Mouse (Mus musculus) intestine, embryonic 15.5 days (tissue): ENCODE results near the gene BC034090. TPM values are rescaled to one million over a fixed set of nuclear protein-coding genes. Genes with fewer than 3 reads are reported as not detected.
A peak's percentile ranks its signal among the peaks of the same experiment; 100 is the strongest.
"Not testable (repeated sequence)": the region's sequence is repeated elsewhere in the genome, so short reads cannot be mapped to it uniquely, and the experiment has no call there.

Experiments used
- ATAC-seq: fragments of 200-750 bp; cut with Nextera tagmentation; 2 replicates; pipeline ENCODE4 v1.8.0; 2017; ENCODE audit warnings: moderate TSS enrichment, moderate library complexity
- H3K27ac ChIP-seq: fragments of 300-500 bp; sonication (generic); 2 replicates; pipeline ENCODE4 v1.5.1; 2015; ENCODE audit warnings: mild to moderate bottlenecking, inconsistent platforms
- H3K27me3 ChIP-seq: fragments of 300-500 bp; sonication (generic); replicated peaks from 2 replicates; pipeline ENCODE4 v1.6.1; 2015; ENCODE audit warnings: inconsistent platforms
- H3K36me3 ChIP-seq: fragments of 300-500 bp; sonication (generic); 2 replicates; pipeline ENCODE4 v1.6.1; 2015; ENCODE audit warnings: inconsistent platforms
- H3K4me1 ChIP-seq: fragments of 300-500 bp; sonication (generic); replicated peaks from 2 replicates; pipeline ENCODE4 v1.6.1; 2015; ENCODE audit warnings: inconsistent platforms
- H3K4me2 ChIP-seq: fragments of 300-500 bp; sonication (generic); replicated peaks from 2 replicates; pipeline ENCODE4 v1.6.1; 2015; ENCODE audit warnings: mild to moderate bottlenecking, inconsistent platforms
- H3K4me3 ChIP-seq: fragments of 300-500 bp; sonication (generic); replicated peaks from 2 replicates; pipeline ENCODE4 v1.5.1; 2015; ENCODE audit warnings: inconsistent platforms
- H3K9ac ChIP-seq: fragments of 300-500 bp; sonication (generic); 2 replicates; pipeline ENCODE4 v1.6.1; 2015; ENCODE audit warnings: inconsistent platforms
- H3K9me3 ChIP-seq: fragments of 300-500 bp; sonication (generic); 2 replicates; pipeline ENCODE4 v1.6.1; 2016; ENCODE audit warnings: inconsistent platforms
- WGBS: fragments of 180-500 bp; shearing (Covaris S2); methylation state at CpG from one replicate; pipeline ENCODE4 v1.1.7; 2015; 5-methylcytosine and 5-hydroxymethylcytosine counted together
- polyA plus RNA-seq: library from polyadenylated mRNA; unstranded; fragments of >200 nt; fragmentation: Nextera tagmentation; extraction: Ambion mirVana; gene quantifications from 2 replicates; pipeline ENCODE4 v1.2.1, GENCODE M21; 2015

Gene BC034090
- polyA plus RNA-seq: 1.7 and 2.2 TPM in 2 replicates

DNA sequence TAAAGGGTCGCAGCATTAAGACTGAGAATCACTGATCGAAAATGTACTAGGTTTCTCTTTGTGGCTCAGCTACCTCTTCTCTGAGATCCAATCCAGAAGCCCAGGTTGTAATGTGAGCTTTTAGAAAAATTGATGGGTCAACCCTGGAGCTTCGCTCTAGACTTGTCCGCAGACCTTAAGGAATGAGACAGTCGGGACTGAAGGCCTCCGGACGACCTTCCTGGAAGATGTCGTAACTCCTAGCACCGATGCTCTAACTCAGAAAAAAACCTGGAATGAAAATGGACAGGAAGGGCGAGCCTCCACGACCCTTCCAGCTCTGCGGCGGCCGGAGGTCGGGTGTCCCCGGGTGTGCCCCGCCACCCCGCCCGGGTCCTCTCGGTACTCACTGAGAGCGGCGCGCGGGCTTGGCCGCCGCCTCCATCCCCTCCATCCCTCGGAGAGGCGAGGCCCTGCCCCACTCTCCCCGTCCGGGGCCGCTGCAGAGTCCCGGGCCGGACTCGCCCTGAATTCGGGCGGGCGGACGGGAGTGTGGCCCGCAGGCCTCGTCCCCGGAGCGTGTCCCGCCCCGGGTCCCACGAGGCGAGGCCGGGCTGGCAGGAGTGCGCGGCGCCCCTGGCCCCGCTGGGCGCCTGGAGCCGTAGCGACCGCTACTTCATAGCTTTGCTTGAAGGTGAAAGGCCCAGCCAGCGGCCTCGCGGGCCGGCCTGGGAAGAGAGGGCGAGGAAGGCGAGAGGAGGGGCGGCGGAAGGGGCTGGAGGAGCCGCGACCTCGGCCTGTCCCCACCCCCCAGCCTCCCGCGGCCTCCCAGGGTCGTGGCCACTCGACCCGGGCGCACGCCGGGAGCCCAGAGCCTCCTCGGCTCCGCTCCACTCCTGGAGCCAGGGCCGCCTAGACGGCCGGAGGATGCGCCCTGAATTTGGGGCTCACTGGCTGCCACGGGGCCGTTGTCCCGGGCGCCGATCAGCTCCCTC, at the start of gene BC034090:
Gene BC034090 (minus strand): TSS at position 648 of the 974 bp plus-strand sequence.
- H3K4me3 ChIP-seq: peak within 1 kb of the TSS; percentile 60
- H3K27ac ChIP-seq: peak within 1 kb of the TSS; percentile 73
- H3K4me1 ChIP-seq: peaks cover 7% of the 10 kb centered on the region; the same call in 1 of the 2 replicates
- H3K4me2 ChIP-seq: peak within 1 kb of the TSS; percentile 87
- 2% methylated on average over 78 of the region's 85 CpGs for WGBS
- peak; percentile 81 for ATAC-seq
- peaks cover 13% of the 10 kb centered on the region for H3K27me3 ChIP-seq
- no peaks in the 10 kb centered on the region for H3K36me3 ChIP-seq
- peak within 1 kb of the TSS; percentile 78 for H3K9ac ChIP-seq
- H3K9me3 ChIP-seq: no peaks in the 10 kb centered on the region

DNA sequence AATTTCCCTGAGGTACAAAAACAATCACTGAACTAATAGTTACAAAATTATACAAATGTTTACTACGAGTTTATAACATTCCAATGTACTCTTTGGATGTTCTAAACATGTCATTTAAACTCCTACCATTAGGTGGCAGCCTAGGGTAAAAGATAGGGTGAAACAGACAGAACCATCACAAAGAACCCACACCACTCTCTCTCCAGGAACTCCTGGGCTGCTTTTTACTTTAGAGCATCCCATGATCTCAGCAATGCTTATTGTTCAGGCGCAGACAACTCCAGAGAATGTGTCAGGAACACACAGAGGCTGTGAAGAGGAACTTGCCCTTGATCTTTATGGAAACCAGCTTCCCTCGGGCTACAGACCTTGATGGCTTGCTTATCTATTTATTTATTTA, 49.2 kb upstream of the BC034090 start:
- Histone ChIP-seq H3K9ac (no peak overlapping the region), H3K36me3 (0 out of 2 replicates have a peak, but pooled peaks cover 2% of the 10 kb centered on the region), H3K27me3 (no peaks in the 10 kb centered on the region), H3K4me3 (no peak overlapping the region), H3K9me3 (no peaks in the 10 kb centered on the region), H3K4me1 (no peaks in the 10 kb centered on the region), H3K27ac (no peak overlapping the region), H3K4me2 (no peak overlapping the region)
- WGBS: 8% methylated on average over 3 of the region's 3 CpGs
- ATAC-seq: 0 out of 2 replicates have a peak, but pooled peaks have one; percentile 58

DNA sequence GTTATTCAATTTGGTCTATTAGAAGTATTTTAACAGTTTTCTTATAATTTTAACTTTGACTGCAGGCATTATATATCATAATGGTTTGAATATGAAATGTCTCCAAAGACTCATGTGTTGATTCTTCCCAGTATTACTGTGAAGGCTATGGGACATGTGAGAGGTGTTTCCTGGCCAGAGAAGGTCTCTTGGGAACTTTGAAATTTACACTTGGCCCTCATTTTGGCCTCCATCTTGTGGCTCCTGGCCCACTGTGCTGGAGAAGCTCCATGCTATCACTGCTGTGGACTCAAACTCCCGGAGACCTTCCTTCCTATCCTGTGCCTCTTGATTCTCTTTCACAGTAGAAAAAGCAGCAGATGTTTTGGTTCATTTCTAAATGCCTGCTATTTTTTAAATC, 45.2 kb upstream of the BC034090 start:
- ATAC-seq: no peak
- WGBS: 95% methylated on average over 1 of the region's 1 CpGs
- H3K27me3 ChIP-seq: no peaks in the 10 kb centered on the region
- H3K9ac ChIP-seq: no peak overlapping the region
- H3K4me2 ChIP-seq: no peak overlapping the region
- H3K4me3 ChIP-seq: no peak overlapping the region
- no peaks in the 10 kb centered on the region for H3K9me3 ChIP-seq
- H3K36me3 ChIP-seq: 0 out of 2 replicates have a peak, but pooled peaks cover 7% of the 10 kb centered on the region
- H3K4me1 ChIP-seq: no peaks in the 10 kb centered on the region
- H3K27ac ChIP-seq: no peak overlapping the region

DNA sequence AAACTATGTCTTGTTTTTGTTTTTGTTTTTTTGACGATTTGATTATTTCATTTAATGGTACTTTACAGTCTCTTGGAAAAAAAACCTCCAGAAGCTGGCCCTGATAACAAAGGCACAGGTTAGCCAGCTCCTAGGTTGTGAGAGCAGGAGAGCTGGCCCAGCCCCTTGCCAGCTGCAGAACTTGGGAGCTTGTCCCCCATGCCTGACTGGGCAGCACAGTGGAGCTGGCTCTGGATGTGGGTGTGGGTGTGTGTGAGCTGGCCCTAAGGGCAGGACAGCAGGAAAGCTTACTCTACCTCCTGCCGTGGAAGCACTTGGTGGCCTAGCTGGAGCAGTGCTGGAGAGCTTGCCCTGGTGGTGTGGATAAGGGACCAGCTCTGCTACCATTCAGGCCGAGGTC, 43.8 kb upstream of the BC034090 start:
- H3K36me3 ChIP-seq: peaks cover 7% of the 10 kb centered on the region; the same call in 1 of the 2 replicates
- no peaks in the 10 kb centered on the region for H3K4me1 ChIP-seq
- H3K9me3 ChIP-seq: no peaks in the 10 kb centered on the region
- no peak overlapping the region for H3K27ac ChIP-seq
- H3K9ac ChIP-seq: no peak overlapping the region
- H3K4me3 ChIP-seq: no peak overlapping the region
- WGBS: 84% methylated on average over 3 of the region's 3 CpGs
- no peaks in the 10 kb centered on the region for H3K27me3 ChIP-seq
- ATAC-seq: no peak
- H3K4me2 ChIP-seq: no peak overlapping the region

DNA sequence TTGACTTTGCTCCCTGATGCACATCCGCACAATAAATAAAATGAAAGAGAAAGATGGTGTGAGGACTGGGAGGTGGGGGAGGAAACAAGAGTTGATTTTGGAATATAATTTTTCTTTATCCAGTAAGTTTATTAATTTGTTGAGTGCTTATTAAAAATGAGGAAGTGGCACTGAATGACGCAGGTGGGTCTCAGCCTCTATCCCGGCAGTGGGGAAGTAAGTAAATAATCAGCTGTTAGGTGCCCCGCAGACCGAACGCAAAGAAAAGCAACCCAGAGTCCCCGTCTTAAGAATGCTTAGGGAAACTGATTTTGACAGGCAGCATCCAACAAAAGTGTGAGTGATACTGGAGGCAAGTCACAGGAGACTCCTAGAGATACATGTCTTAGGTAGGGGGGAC, 39.6 kb upstream of the BC034090 start:
- no peak overlapping the region for H3K9ac ChIP-seq
- no peak for ATAC-seq
- H3K4me1 ChIP-seq: no peaks in the 10 kb centered on the region
- no peak overlapping the region for H3K27ac ChIP-seq
- H3K9me3 ChIP-seq: no peaks in the 10 kb centered on the region
- H3K4me2 ChIP-seq: no peak overlapping the region
- peaks cover 7% of the 10 kb centered on the region; the same call in 1 of the 2 replicates for H3K36me3 ChIP-seq
- H3K4me3 ChIP-seq: no peak overlapping the region
- 86% methylated on average over 7 of the region's 7 CpGs for WGBS
- H3K27me3 ChIP-seq: no peaks in the 10 kb centered on the region

DNA sequence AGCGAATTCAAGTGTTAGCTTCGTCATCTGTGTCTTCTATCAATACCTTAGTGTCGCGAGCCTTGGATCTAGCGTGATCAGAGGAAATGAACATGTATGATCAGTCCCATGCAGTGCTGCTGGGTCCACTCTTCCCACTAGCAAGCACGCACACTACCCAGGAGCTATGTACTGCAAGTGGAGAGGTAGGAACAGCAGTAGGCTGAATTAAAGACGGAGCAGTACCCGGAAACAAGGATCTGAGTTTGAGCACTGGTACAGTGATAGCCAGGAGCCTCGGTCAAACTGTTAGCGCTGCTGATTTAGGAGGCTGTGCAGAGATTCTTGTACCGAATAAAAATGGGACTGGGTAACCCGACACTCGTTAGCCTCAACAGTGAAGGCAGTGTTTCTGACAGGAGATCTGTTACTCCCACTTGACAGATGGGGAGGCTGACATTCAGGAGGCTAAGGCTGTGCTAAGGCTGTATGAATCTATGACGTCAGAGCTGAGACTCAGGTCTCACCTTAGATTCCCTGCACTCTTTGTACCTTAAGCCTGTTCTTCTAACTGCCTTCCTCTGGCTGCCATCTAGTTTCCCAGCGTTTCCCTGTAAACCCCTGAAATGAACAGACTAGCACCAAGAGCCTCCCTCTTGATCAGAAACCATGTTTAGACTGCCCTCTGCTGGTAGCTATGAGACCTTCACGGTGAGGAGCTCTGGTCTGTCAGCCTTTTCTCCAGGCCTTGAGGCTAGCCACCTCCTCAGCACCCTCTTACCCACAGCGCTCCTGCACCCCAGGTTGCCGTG, 37.0 kb upstream of the BC034090 start:
- H3K4me3 ChIP-seq: no peak overlapping the region
- no peaks in the 10 kb centered on the region for H3K27me3 ChIP-seq
- no peaks in the 10 kb centered on the region for H3K4me1 ChIP-seq
- 62% methylated on average over 18 of the region's 18 CpGs for WGBS
- H3K27ac ChIP-seq: no peak overlapping the region
- H3K36me3 ChIP-seq: peaks cover 2% of the 10 kb centered on the region; the same call in 1 of the 2 replicates
- peak; percentile 81 for ATAC-seq
- H3K9ac ChIP-seq: no peak overlapping the region
- H3K9me3 ChIP-seq: no peaks in the 10 kb centered on the region
- no peak overlapping the region for H3K4me2 ChIP-seq

DNA sequence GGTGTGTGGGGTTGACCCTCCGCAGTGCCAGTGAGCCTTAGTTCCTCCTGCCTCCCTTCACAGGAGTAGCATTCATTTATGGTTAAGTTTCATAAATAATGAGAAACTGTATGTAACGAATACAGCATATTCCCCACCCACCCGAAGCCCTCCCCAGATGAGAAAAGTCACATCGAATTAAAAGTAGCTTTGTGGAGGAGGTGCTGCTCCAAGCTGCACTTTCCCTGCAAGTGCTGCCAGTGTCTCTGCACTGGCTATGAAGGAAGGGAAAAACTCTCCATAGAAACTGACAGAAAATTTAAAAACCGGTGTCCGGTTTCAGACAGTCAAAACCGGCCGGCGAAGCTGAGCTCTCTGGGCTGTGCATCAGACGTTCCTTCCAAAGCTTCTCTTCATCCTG, 36.1 kb upstream of the BC034090 start:
- Histone ChIP-seq H3K27ac (no peak overlapping the region), H3K9me3 (no peaks in the 10 kb centered on the region), H3K27me3 (no peaks in the 10 kb centered on the region), H3K36me3 (no peaks in the 10 kb centered on the region; the same call in 1 of the 2 replicates), H3K9ac (no peak overlapping the region), H3K4me1 (no peaks in the 10 kb centered on the region), H3K4me3 (no peak overlapping the region), H3K4me2 (no peak overlapping the region)
- ATAC-seq: no peak
- 56% methylated on average over 10 of the region's 10 CpGs for WGBS

DNA sequence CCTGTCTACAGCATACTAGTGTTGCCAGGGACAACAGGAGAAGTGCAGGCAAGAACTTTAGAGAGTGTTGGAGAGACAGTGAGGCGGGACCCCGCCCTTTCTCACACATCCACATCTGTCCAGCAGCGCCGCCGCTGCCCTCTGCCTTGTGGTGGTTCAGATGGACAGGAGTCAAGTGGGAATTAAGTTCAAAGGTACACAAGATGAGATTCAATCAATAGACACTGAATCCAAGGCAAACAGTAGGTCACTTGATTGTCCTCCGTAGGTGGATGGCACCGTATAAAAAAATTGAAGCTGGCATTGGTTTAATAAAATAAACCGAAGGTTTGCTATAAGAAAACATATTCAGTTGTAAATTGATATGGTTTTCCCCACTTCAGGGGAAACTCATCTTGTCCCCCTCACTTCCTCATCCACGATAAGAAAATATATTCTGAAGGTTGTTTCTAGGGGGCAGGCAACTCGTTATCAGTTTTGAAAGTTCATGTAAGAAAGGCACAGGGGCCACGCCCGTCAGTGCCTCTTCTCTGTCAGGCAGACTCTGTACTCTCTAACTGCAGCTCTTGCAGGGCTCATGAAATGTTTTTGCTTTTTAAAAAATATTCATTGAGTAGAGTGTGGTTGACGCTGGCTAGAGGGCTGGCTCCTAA, 32.3 kb upstream of the BC034090 start:
- no peaks in the 10 kb centered on the region for H3K4me1 ChIP-seq
- H3K36me3 ChIP-seq: no peaks in the 10 kb centered on the region
- no peak overlapping the region for H3K27ac ChIP-seq
- H3K9ac ChIP-seq: no peak overlapping the region
- no peak overlapping the region for H3K4me3 ChIP-seq
- ATAC-seq: peak; percentile 24; the same call in 1 of the 2 replicates
- H3K27me3 ChIP-seq: no peaks in the 10 kb centered on the region
- H3K9me3 ChIP-seq: no peaks in the 10 kb centered on the region
- WGBS: 63% methylated on average over 13 of the region's 13 CpGs
- no peak overlapping the region for H3K4me2 ChIP-seq

DNA sequence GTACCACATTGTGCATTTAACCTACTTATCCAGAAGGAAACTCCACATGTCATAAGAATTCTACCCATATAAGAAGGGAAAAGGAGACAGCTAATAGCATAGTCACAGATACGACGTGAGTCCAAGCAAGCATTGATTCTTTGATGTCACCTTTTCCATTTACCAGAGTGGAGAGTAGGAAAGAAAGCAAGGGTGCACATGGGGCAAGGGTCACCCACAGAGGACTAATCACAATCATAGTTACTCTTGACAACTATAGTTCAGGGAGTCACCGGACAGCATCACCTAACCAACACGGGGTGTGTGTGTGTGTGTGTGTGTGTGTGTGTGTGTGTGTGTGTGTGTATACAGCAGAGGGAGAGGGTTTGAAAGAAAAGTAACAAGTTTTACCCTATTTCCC, 31.5 kb upstream of the BC034090 start:
- no peaks in the 10 kb centered on the region for H3K4me1 ChIP-seq
- H3K9me3 ChIP-seq: no peaks in the 10 kb centered on the region
- ATAC-seq: no peak
- H3K27me3 ChIP-seq: no peaks in the 10 kb centered on the region
- H3K36me3 ChIP-seq: no peaks in the 10 kb centered on the region
- no peak overlapping the region for H3K27ac ChIP-seq
- no peak overlapping the region for H3K9ac ChIP-seq
- no peak overlapping the region for H3K4me2 ChIP-seq
- H3K4me3 ChIP-seq: no peak overlapping the region
- WGBS: 78% methylated on average over 4 of the region's 4 CpGs

DNA sequence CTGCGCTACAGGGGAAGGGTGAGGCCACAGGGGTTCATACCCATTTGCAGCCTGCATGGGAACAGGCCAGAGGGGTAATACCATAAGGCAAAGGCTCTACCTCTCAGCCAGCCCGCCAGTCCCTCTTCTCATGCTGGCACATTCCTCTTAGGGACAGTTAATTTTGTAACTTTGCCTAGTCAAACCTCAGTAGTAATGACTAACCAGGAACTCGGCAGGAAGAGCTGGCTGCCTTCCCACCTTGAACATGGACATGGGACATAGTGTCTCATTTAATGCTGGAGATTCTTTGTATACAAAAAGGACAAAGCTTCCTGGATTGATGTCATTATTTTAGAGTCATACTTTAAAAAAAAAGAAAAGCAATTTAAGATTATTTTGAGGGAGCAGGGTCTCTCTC, 30.7 kb upstream of the BC034090 start:
- H3K9ac ChIP-seq: no peak overlapping the region
- H3K27me3 ChIP-seq: no peaks in the 10 kb centered on the region
- no peaks in the 10 kb centered on the region for H3K4me1 ChIP-seq
- H3K4me3 ChIP-seq: no peak overlapping the region
- no peak overlapping the region for H3K4me2 ChIP-seq
- H3K27ac ChIP-seq: no peak overlapping the region
- no peaks in the 10 kb centered on the region for H3K36me3 ChIP-seq
- 73% methylated on average over 3 of the region's 3 CpGs for WGBS
- H3K9me3 ChIP-seq: no peaks in the 10 kb centered on the region
- no peak for ATAC-seq

DNA sequence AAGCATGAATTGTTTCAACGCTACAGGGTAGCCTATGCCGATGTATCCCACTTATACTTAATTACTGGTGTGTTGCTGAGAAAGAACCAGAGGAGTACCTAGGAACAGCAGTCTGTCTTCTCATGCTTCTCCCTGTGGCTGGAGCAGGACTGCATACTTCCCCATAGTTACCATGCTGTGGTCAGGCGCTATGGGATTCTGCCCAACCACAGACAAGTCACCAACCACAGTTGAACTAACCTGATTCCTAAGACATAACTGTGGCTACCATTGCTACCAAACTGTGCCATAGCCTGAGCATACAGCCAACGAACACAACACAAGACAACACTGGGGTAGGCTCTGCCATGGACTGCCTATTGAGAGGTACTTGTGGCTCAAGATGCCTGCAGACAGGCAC, 28.7 kb upstream of the BC034090 start:
- no peak overlapping the region for H3K9ac ChIP-seq
- no peak for ATAC-seq
- no peaks in the 10 kb centered on the region for H3K4me1 ChIP-seq
- no peaks in the 10 kb centered on the region for H3K9me3 ChIP-seq
- WGBS: 87% methylated on average over 4 of the region's 4 CpGs
- H3K27ac ChIP-seq: no peak overlapping the region
- H3K4me2 ChIP-seq: no peak overlapping the region
- H3K27me3 ChIP-seq: no peaks in the 10 kb centered on the region
- no peak overlapping the region for H3K4me3 ChIP-seq
- no peaks in the 10 kb centered on the region for H3K36me3 ChIP-seq

DNA sequence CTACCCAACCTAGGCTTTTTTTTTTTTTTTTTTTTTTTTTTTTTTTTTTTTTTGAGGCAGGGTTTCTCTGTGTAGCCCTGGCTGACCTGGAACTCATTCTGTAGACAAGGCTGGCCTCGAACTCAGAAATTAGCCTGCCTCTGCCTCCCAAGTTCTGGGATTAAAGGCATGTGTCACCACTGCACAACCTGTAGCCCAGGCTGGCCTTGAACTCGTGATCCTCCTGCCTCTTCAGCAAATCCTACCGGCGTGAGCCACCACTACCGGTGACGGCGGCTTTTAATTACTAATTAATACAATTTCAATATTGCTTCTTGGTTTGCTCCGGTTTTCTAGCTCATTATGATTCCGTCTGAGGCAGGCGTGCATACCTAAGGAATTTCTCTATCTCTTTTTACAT, 18.3 kb upstream of the BC034090 start:
- not testable (repeated sequence) for H3K27ac ChIP-seq, H3K4me2 ChIP-seq, H3K4me3 ChIP-seq, H3K27me3 ChIP-seq, H3K9ac ChIP-seq, ATAC-seq, H3K36me3 ChIP-seq, H3K4me1 ChIP-seq, H3K9me3 ChIP-seq
- 94% methylated on average over 10 of the region's 10 CpGs for WGBS
